Mouse (Mus musculus) layer of hippocampus, adult 9-10 months (tissue): ENCODE results near the gene Ier3.
A peak's percentile ranks its signal among the peaks of the same experiment; 100 is the strongest.

Source experiments
- DNase-seq: peaks from one replicate; pipeline ENCODE4 v3.0.0; 2022; ENCODE audit warnings: low spot score

The Ier3 gene

DNA sequence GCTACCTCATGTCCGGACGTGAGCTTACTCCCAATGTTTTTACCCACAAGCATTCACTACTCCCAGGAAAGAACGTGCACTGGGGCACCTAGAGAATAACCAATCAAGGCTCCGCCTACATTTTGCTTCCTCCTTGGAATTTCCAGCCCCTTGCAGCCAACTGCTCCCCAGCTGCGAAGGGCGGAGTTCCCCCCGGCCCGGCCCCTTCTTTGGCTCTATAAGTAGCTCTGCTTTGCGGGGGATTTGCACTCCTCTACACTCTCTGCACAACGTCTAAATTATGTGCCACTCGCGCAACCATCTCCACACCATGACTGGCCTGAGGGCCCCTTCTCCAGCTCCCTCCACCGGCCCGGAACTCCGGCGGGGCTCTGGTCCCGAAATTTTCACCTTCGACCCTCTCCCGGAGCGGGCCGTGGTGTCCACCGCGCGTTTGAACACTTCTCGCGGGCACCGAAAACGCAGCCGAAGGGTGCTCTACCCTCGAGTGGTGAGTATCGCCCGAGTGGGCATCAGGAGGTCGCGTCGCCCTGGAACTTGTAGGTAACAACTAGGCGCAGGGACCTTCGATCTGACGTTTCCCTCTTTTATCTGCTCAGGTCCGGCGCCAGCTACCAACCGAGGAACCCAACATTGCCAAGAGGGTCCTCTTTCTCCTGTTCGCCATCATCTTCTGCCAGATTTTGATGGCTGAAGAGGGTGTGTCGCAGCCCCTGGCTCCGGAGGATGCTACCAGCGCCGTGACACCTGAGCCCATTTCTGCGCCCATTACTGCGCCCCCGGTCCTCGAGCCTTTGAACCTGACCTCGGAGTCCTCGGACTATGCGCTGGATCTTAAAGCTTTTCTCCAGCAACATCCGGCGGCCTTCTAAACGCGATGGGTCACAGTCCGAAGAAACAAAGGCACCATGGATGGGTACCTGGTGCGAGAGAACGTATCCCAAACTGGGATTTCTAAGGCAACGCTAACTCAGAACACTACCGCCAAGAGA is at the start of gene Ier3:
Ier3 (plus strand) TSS at position 246 of the 992 bp plus-strand sequence.
- DNase-seq: no peak

DNA sequence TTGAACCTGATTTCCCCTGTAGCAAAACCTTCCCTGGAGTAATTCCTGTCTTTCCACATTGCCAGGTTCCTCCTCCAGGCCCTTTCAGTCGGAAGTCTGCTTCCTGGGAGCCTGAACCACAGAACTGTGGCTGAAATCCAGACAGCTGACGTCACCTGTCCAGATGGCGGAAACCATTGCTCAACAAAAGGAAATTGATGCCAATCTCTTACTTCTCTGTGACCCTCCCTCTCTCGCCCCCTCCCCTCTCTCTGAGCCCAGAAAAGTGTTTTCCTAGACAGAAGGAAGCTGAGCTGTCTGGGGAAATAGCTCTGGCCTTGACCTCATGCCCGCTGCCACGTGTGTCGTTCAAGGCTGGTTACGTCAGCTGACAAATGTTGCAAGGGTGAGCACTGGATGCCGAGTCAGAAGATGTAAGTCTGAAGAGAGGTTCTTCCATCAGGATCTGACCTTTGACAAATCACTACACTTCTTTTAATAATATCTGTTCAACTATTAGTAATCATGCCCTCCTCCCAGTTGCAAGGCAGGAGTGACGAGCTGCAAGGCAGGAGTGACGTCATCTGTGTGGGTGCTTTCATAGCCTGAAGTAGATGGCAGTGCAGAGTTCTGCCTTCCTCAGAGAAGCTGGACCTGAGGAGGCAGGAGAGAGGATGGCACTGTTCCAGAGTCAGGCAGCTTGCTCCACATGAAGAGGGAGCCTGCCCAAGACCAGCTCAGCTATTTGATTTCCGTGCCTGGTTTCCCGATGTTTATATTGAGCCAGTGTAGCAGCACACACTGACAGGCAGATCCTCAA is 44.5 kb upstream of the Ier3 start:
- DNase-seq: peak; percentile 69

DNA sequence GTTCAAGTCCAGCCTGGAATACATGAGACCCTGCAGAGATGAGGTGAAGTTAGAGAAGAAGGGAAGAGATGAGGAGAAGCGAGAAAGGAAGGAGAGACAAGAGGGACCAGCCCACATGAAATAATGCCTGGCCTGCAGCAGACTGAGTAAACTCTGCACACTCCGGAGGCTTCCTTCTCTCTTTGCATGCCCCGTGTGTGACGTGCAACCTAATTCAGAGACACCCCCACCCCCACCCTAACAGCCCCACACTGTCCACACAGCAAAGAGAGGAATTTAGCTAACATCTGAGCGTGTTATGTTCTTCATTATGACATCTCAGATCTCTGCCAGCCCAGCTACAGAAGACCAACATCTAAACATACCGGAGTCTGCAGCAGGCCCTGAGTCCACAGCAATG is 42.5 kb upstream of the Ier3 start:
- no peak for DNase-seq

DNA sequence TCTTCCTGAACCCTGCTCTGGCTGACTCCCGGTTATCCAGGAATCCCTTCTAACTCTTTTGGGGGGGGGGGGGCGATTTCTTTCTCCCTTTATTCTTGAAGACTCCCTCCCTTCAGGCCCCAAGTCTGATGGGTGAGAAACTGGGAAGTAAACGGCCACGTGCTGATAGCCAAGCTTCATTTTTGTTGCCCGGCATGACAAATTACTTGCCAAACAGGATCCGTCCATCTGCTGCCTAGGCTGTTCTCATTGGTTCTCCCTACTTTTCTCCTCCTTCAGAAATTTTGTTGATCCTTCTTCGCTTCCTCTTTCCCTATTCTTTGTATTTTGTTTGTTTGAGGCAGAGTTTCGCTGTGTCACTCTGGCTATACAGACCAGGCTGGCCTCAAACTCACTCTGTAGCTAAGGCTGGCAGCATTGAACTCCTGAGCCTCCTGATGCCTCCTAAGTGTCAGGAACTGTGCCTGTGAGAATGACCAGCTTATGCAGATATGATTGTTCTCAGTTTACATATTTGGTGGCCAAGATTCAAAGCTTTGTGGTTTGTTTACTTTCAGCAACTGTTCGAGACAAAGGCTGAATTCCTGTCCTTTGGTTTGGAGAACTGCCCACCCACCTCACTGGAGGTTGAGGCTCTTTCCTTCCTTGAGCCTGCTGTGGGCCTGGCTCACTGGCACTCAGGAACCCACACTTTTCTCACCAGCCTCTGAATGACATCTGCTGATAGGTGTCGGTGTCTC is 41.8 kb upstream of the Ier3 start:
- no peak for DNase-seq

DNA sequence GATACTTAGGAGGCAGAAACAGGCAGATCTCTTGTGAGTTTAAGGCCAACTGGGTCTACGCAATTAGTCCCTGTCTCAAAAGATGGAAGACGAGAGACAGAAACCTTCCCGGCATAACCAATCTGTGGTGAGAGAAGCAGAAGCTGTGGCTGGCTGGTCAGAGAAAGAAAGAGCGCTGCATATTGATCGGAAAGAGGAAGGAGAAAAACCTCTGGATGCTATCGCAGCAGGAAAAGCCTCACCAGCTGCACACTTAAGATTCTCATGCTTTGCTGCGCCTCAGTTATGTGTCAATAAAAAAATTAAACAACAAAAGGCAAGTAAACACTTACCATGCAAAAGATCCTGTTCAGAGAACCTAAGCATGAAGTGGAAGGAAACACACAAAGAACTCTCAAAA is 41.1 kb upstream of the Ier3 start:
- DNase-seq: no peak

DNA sequence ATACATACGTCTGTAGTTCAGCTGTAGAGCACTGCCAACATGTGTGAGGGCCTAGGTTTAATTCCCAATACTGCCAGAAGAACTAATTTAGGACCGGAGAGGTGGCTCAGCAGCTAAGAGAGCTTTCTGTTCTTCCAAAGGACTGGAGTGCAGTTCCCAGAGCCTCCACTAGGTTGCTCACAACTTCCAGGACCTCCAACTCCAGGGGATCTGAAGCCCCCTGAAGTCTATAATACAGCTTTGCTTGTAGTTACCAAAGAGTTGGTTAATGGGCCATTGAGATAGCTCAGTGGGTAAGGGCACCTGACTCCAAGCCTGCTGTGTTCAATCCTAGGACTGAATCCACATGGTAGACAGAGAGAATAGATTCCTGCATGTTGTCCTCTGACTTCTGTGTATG is 39.1 kb upstream of the Ier3 start:
- DNase-seq: no peak

DNA sequence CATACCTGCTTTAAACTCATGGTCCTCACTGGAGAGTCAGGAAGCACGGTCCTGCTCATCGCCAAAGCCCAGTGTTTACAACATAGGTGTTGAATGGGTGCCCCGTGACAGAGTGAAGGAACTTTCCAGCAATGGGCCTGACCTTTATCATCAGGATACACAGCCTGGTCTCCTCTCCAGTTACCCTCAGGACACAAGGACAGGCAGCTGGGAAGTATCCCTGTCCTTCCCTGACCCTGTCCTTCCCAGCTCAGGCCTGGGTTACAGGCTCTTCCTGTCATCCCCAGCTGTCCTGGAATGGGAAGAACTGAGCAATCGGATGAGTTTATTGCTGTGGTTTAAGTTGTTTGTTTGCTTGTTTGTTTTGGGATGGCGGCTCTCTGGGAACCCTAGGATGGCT is 38.6 kb upstream of the Ier3 start:
- no peak for DNase-seq

DNA sequence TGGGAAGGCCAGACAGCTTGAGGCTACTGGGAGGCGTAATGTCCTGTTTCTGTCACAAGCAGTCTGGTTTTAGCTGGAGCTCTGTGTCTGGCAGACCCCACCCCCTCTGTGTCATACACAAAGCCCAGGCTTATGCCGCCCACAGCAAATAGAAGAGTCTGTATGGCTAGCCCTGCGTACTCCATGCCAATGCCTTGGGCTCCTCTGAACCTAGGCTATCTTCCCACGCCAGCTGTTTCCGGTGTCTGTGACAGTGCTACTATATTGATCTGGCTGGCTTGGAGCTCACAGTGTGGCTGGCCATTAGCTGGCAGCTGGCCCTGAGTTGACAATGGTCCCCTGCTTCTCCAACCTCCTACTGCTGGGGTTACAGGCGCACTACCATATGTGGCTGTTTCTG is 37.5 kb upstream of the Ier3 start:
- DNase-seq: no peak

DNA sequence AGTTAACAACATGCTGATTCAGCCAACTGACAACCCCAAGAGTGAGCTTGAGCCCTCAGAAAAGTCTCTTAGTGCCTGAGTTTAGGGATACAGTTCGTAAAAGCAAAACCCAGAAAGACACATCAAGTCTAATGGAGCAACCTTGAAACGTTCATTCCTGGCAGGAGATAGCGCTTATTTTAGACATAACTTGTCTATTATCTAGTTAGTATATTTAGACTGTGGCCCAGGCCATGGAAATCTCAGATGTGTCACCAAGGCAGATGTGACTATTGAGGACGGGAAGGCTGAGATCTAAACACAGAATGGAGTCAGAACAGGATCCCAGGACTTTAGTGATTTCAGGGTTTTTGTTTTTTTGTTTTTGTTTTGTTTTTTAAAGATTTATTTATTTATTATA is 36.3 kb upstream of the Ier3 start:
- no peak for DNase-seq

DNA sequence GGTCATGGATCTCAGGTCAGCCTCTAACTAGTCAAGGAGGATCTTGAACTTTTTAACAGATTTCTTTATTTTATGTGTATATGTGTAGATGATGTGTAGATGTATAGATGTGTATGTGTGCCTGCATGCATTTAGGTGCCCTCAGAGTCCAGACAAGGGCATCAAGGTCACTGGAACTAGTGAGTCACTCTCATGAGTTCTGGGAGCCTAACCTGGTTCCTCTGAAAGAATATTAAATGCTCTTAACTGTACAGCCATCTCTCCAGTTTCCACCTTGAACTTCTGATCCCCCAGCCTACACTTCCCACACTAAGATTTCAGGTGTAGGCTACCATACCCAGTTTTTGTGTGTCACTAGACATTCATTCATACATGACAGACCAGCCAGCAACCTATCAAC is 34.0 kb upstream of the Ier3 start:
- no peak for DNase-seq

DNA sequence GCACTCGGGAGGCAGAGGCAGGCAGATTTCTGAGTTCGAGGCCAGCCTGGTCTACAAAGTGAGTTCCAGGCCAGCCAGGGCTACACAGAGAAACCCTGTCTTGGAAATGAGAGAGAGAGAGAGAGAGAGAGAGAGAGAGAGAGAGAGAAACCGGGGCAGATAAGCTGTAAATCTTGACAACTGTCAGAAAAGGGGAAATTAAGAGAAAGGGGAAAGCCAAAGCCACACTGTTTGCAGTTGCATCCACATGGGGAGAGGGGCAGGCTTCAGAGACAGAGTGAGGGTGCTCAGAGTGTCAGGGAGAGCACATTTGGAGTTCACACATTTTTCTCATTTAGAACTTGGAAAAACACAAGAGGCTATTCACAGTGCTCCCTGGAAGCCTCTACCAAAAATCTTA is 33.5 kb upstream of the Ier3 start:
- DNase-seq: no peak

DNA sequence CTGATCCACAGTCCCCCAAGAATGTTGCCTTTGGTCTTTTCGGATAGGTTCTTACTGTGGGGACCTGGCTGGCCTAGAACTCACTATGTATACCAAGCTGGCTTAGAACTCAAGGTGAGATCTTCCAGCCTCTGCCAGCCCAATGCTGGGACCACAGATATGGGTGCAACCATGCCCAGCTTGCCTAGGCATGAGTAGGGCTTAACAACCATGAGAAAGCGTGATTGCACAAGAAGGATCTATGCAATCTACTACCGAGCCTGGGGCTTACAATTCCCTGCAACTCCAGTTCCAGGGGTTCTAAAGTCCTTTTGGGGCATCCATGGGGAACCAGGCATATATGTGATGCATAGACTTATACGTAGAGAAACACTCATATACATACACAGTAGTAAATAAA is 30.6 kb upstream of the Ier3 start:
- DNase-seq: no peak

DNA sequence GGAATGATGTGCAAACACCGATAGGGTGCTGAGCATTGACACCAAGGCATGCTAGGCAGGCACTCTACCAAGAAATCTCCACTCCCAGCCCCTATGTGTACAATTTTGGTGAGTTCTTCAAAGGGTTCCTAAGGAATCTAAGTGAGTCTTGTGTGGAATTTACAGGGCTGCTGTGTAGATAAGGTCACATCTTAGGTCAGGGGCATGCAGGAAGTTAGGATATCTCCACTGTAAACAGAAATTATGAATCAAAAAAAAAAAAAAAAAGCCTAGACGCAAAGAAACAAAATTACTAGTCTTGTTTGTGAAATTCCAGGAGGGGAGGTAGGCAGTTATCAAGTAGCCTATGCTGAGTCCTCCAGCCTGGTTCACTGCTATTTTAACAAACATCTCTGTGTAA is 28.6 kb upstream of the Ier3 start:
- no peak for DNase-seq

DNA sequence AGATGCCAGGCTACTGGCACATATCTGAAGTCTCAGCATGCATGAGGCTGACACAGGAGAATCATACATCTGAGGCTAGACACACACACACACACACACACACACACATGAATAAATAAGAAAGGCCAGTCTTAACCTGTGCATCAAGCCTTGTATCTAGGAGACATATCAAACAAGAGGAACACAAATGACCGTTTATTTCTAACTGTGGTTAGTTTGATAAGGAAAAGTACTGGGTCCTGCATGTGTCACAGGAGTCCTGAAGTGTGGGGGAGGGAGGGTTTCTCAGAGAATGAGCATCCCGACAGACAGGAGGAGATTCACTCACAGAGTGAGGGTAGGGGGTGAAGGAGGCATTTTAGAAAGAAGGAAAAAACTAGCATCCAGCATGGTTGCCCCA is 26.4 kb upstream of the Ier3 start:
- DNase-seq: no peak

DNA sequence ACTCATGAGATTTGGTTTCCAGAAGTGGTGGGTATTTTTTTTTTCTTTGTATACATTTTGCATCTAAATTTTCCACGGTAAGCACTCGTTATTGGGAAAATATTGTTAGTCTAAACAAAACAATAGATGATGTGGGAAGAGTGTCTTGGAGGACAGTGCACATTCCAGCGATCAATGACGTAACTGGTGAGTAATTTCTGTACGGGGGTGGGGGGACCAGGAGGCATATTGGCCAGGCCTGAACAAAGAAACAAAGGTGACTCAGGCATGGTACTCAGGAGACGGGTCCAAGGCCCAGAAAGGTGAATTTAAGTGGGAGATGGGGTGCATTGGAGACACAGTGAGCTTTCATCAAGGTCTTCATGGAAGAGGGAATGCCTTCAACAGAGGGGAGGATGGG is 25.8 kb upstream of the Ier3 start:
- no peak for DNase-seq

DNA sequence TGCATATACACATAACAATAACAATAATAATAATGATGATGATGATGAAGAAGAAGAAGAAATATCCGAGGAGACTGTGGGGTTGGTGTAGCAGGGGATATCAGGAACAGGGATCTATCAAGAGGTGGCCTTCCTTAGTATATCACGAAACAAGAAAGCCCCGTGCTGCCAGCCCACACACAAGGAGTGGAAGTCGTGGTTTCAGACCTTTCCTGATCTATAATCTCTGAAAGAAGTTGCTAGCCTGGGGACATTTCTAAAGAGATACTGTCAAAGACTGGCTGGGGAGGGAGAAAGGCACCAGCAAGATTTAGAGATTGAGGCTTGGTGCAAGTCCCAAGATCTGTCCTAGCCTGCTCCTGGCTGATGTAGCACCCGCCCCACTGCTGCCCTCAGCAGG is 24.6 kb upstream of the Ier3 start:
- no peak for DNase-seq

DNA sequence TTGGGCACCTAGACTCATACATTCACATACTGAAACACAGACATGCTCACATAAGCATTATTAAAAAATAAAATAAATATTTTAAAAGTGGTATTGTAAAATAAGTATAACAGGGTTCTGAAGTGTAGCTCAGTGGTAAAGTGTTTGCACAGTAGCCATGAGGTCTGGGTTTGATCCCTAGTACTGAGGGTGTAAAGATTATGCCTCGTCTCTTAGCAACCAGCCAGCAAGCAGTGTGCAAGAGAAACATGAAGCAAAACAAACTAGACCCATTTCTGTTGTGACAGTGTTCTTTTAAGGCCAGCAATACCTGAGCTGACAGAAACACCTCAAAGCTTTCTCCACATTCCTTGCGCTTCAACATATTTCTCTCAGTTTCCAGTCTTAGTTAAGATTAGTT is 20.6 kb upstream of the Ier3 start:
- DNase-seq: no peak

DNA sequence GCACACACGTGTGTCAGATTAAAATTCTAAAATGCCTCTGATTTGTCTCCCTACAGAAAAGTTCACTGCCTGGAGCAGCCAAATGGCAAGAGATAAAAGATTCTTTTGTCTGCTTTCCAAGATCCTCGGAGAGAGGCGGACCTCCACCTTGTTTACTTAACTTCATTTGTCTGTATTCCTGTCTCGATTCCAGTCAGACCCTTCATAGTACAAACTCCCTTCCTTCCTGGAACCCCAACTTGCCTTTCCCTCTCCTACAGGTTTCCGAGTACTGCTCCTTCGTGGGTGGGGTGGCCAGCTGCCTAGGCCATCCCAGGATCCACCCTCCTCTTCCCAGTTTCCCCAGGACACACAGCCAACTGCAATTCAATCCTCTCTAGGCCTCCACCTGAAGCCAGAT is 18.5 kb upstream of the Ier3 start:
- DNase-seq: no peak

DNA sequence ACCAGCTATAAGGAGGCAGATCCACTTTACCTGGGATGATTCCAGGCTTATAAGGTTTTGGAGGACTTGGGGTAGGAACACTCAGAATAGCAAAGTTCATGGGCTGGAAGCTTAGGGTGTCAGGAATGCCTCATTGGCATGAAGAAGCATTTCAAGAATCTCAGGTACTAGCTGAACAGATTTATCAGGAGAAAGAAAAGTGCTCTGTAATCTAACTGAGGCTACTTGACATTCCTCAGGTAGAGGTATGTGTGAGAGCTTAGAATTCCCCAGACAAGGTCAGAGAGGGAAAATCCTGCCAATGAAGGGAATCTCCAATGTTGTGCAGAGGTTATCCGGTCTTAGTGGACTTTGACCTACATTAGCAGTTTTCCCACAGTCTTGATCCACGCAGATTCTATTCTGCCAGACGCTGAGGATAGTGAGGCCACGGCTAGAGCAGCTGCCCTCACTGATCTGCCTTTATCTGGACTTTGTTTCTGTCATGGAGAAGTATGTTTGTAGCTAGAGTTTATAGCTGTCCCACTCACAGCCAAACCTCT is 17.6 kb upstream of the Ier3 start:
- DNase-seq: no peak

DNA sequence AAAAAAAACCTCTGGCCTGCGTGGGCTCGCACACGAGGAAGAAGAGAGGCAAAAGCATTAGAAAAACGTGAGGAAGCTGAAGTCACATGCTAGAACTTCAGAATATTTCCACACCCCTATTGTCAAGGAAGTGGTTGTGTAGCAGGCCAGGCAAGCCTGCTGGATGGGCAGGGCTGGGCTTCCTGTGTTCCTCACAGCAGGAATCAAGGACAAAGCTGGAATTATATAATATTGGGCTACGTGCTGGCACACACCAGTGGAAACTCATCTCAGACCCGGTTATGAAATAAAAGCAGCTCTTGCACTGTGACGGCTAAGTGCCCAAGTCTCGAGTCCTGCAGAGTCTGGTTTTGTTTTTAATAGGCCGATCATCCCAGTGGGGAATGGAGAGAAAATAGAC is 13.4 kb upstream of the Ier3 start:
- no peak for DNase-seq

DNA sequence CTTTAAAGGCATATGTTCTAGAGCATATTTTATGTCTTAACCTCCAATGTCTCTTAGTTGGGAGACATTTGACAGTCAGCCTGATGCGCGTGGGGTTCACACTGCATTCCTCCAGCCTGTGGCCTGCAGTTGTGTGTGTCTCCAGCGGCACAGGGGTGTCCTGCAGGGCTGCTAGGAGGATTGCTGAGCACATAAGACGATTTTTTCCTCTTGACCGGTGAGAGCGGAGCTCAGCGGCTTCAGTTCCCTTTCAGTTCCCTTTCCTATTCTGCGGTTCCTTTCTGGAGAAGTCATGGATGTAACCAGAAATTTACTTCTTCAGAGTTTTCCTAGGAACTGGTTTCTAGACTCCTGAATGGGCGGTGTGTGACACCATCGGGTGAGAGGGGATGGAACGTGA is 12.1 kb upstream of the Ier3 start:
- no peak for DNase-seq

DNA sequence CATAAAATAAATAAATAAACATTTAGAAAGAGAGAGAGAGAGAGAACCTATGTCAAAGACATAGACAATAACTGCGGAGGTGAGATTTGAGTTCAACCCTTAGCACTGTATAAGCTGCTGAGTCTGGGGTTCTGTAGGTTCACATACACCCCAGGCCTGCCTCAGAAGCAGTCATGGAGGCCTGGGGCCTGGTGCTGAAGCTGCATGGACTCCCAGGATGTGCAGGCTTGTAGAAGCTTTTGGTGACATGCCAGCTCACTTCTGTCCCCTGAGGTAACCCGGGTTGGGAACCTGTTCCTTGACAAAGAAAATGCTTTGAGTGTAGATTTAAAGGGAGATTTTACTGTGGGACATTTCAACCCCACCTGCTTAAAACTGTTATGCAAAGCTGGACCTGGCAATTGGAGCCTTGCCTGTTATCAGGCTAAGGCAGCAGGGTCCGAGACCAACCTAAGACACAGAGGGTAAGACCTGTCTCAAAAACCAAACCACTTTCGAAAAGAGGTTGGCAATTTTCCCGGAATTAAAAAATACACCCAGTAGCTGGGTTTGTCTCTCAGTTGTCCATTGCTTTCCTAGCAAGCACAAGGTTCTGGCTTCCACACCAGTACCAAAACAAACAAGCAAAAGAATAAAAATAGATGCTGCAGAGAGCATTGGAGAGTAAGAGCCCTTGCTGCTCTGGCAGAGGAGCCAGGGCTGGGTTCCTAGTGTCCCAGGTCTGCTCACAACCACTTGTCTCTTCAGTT is 10.4 kb upstream of the Ier3 start:
- no peak for DNase-seq
